Mouse (Mus musculus) cortical plate, adult 2 months (tissue): ENCODE data around the gene Gnpnat1. TPM values are rescaled to one million over a fixed set of nuclear protein-coding genes. Genes with fewer than 3 reads are reported as not detected.

Experiments
- H3K27ac ChIP-seq: fragments of 200-500 bp; 2 replicates; pipeline ENCODE4 v1.5.1; 2012; ENCODE audit warnings: low read length, control low read depth, inconsistent platforms; ENCODE audit not compliant: insufficient read depth
- H3K4me1 ChIP-seq: fragments of 200-500 bp; 2 replicates; pipeline ENCODE4 v1.6.1; 2011; ENCODE audit warnings: low read length; ENCODE audit not compliant: control insufficient read depth, insufficient read depth
- H3K4me3 ChIP-seq: fragments of 200-500 bp; 2 replicates; pipeline ENCODE4 v1.5.1; 2011; ENCODE audit warnings: mild to moderate bottlenecking, low read length, control low read depth; ENCODE audit not compliant: insufficient read depth
- CTCF ChIP-seq: fragments of 200-500 bp; IDR thresholded peaks from 2 replicates; pipeline ENCODE4 v1.5.1; 2011; ENCODE audit warnings: mild to moderate bottlenecking, control low read depth, low read length; ENCODE audit not compliant: insufficient read depth; ENCODE audit errors: extremely low read depth
- POLR2A ChIP-seq: fragments of 200-500 bp; IDR thresholded peaks from 2 replicates; pipeline ENCODE4 v1.6.1; 2011; ENCODE audit warnings: mild to moderate bottlenecking, low read length, control low read depth; ENCODE audit not compliant: insufficient read depth; ENCODE audit errors: extremely low read depth
- polyA plus RNA-seq: library from polyadenylated mRNA; depleted of rRNA; stranded (reverse); fragments of >200 nt; gene quantifications from 2 replicates; pipeline ENCODE4 v1.2.3, GENCODE M21; 2012

The Gnpnat1 gene
- polyA plus RNA-seq, 1 experiment, result 11.5 TPM

DNA sequence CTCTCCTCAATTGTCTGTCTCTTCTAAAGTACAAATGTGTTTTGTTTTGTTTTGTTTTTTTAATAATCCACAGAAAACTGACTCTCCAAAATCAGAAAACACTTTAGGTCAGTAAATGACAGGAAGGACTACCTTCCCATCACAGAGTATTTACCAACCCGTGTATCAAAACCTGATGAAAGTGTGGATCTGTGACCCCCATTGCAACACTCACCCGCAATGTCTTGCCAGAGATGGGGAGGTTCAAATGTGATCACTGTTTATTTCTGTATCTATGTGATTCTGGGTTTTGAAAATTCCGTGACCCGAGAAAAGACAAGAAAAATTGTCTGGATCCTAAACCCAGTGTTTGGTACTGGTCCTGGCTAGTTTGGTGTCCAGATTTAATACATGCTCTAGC, 11.6 kb upstream of the Gnpnat1 start:
- Histone ChIP-seq H3K4me1 (no peaks in the 10 kb centered on the region), H3K27ac (no peak overlapping the region), H3K4me3 (no peak overlapping the region)
- TF ChIP-seq CTCF, result no peak
- TF ChIP-seq POLR2A, result no peak

DNA sequence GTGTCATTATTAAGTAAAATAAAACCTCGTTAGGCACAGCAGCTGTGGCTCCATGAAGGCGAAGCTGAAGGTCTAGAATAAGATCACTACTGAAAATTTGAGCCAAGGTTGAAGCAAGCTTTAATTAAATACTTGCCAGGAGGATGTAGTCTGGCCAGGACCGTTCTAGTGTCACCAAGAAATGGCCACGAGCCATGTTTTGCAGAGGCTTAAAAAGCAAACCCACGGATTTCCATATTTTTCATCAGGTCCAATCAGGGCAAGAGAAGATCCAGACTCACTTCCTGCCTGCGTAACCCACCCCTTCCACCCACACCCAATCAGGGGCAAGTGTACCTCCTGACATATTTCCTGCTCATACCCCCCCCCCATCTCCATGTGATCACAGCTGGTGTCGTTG, 1.1 kb downstream of the Gnpnat1 start:
- Histone ChIP-seq H3K4me3 (no peak overlapping the region), H3K4me1 (no peaks in the 10 kb centered on the region), H3K27ac (no peak overlapping the region)
- TF ChIP-seq CTCF, result no peak

DNA sequence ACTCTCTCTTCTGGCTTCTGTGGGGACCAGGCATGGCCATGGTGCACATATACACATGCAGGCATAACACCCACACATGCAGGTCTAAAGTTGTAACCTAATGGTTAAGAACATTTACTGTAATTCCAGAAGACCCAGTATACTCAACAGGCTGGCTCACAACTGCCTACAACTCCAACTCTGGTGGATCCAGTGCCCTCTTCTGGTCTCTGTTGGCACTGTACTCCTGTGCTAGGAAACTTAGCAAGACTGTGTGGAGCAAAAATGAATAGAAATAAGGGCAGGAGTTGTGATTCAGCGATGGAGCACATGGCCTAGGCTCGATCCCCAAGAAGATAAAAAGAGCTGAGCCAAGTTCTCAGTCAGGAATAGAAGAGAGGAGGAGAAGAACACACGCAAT, 4.9 kb downstream of the Gnpnat1 start:
- Histone ChIP-seq H3K4me3 (no peak overlapping the region), H3K4me1 (no peaks in the 10 kb centered on the region), H3K27ac (no peak overlapping the region)
- TF ChIP-seq CTCF (0 out of 2 replicates have a peak, but pooled peaks have one; percentile 15), POLR2A (no peak)

DNA sequence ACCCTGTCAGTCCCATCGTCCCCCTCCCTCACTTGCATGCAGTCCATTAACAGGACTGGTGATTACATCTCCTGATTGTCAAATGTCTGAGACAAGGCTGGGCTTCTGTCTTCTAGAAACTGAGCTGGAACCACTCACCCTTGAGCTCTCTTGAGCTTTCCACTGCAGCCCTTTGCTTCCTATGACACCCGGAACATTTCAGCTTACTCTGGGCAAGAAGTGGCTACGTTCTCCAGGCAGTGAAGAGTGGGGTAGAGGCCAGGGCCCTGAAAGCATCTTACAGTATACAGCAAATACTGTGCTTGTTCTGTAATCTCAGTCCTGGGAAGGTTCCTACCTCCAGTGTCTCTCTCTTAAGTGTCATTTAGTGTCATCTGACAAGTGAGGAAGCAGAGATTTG, 15.5 kb downstream of the Gnpnat1 start:
- Histone ChIP-seq H3K27ac (peak overlapping the region; percentile 39; the same call in 1 of the 2 replicates), H3K4me1 (no peaks in the 10 kb centered on the region; the same call in 1 of the 2 replicates), H3K4me3 (peak overlapping the region; percentile 53)
- no peak for TF ChIP-seq POLR2A
- TF ChIP-seq CTCF, result no peak

DNA sequence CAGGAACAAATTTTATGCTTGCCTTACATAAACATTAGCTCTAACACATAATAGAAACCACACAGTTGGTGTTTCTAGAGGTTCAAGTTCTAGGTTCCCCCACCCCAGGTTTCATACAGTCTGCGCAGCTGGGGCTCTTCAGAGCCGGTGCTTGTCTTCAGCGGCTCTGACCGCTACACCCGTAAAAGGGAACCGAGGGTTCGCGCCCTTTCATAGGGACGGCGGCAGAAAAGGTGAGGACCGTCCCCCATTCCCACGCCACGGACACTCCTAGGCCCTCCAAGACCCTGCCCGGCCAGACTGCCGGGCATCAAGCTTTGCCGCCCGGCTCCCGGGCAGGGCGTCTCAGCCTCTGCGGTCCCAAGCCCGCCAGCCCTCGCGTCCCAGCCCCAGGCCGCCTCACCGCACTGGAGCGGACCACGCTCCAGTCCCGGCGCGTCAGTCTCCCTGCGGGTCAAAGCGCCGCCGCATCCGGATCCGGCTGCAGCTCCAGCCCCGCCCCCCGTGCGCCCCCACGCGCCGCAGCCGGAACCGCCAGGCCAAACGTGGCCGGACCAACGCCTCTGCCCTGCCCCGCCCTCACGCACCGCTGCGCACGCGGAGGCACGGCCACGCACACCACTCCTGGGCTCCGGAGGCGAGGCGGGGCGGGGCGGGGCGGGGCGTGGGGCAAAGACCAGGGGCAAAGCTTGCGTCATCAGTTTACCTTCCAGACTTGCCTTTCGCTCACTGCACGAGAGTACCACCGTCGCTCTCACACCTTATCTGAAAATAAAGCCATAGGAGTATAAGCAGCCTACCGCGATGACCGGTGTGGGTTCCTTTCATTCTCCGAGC, 16.1 kb downstream of the Gnpnat1 start:
- peak overlapping the region; percentile 53 for H3K4me3 ChIP-seq

DNA sequence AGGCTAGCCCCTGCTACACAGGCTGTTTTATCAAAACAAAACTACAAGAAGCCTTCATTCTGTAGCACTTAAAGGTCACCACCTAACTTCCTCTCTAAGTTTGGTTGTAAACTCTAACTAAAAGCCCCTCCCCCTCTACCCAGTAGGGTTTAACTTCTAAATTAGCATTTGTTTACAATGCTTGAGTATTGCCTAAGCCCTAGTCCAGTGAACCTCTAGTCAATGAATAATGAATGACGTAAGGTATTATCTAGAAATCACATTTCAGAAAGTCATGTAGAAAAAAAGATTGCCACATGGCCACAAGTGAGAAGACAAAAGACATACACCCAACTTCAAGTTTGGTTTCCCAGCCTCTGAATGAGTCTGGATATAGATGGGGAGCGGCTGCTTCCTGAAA, 17.2 kb downstream of the Gnpnat1 start:
- Histone ChIP-seq H3K4me3 (no peak overlapping the region; the same call in 1 of the 2 replicates), H3K27ac (no peak overlapping the region), H3K4me1 (no peaks in the 10 kb centered on the region; the same call in 1 of the 2 replicates)
- TF ChIP-seq POLR2A (no peak), CTCF (no peak)

More for the DNA sequence above, 16.1 kb downstream of the Gnpnat1 start:
- Histone ChIP-seq H3K27ac (peak overlapping the region; percentile 74), H3K4me1 (no peaks in the 10 kb centered on the region; the same call in 1 of the 2 replicates)
- peak; percentile 51; the same call in 1 of the 2 replicates for TF ChIP-seq POLR2A
- no peak for TF ChIP-seq CTCF

DNA sequence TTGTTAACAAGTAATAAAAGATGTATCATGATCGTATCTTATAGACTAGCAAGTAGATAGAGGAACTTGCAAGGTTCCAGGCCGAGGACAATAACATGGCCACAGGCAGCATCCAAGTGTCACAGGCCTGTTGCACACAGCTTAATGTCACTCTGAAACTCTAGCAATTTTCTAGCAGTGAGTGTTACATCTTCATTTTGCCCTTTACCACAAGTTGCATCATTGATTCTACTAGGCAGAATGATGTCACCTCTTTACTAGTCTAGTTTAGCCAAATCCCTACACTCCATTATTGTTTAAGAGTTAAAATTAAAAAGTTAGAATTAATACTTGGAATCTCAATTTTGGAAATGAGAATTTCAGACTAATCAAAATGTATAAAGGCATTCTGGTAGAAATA, 19.1 kb downstream of the Gnpnat1 start:
- Histone ChIP-seq H3K27ac (no peak overlapping the region), H3K4me1 (no peaks in the 10 kb centered on the region; the same call in 1 of the 2 replicates), H3K4me3 (no peak overlapping the region)
- TF ChIP-seq POLR2A (no peak), CTCF (no peak)

DNA sequence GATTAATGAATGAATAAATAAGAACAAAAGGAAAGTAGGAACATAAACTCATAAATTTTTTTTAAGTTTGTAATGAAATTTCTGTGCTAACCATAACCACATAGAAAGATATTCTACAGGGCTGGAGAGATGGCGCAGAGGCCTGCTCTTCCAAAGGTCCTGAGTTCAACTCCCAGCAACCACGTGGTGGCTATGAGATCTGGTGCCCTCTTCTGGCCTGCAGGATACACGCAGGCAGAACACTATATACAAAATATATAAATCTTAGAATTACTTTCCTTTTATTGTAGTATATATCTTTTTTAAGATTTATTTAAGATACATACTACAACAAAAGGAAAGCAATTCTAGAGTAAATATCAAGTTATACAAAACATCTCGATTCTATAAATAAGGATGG, 21.8 kb downstream of the Gnpnat1 start:
- H3K4me1 ChIP-seq, result no peaks in the 10 kb centered on the region; the same call in 1 of the 2 replicates
- H3K27ac ChIP-seq, result no peak overlapping the region
- H3K4me3 ChIP-seq, result no peak overlapping the region
- TF ChIP-seq POLR2A (no peak), CTCF (peak; percentile 19; the same call in 1 of the 2 replicates)

DNA sequence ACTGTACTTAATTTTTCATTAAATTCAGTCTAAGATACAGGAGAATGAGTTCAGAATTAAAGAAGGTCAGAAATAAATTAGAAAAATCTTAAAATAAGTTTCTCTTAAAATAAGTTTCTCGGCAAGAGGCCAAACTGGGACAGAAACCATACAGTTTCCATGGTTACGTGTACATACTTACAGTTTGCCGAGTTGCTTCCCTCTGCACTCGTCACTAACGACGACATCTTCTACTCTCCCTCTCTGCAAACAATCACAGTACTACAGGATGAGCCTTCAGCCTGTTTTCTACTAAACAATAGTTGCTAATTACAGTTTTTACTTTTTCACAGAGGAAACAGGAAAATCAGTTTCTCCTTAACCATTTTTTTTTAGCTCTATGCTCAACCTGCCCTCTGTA, 24.0 kb downstream of the Gnpnat1 start:
- Histone ChIP-seq H3K27ac (no peak overlapping the region), H3K4me3 (no peak overlapping the region), H3K4me1 (no peaks in the 10 kb centered on the region)
- TF ChIP-seq CTCF (no peak), POLR2A (no peak)

DNA sequence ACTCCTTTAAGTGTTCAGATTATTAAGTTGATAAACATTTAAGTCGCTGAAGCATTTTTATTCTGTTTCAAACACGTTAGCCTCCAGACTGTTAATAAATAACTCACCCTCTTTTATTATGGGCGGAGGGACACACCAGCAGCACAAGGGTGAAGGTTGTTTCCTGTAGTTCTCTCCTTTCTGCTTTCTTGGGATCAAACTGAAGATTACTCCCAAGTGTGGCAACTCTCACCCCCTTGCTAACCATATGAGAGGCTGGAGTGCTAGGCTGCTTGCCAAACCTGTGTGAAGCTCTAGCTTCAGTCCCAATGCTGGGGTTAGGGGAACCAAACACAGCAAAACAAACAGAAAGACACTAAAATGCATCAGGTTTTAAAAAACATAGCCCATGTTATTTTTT, 25.9 kb downstream of the Gnpnat1 start:
- Histone ChIP-seq H3K4me3 (no peak overlapping the region), H3K4me1 (no peaks in the 10 kb centered on the region), H3K27ac (no peak overlapping the region)
- no peak for TF ChIP-seq POLR2A
- no peak for TF ChIP-seq CTCF
